Mouse (Mus musculus): ENCODE measurements around the gene Sbno2. TPM values are rescaled to one million over a fixed set of nuclear protein-coding genes. Genes with fewer than 3 reads are reported as not detected.

Sbno2 gene
- total RNA-seq, 2 experiments from 2014 or later, result 4.5 to 7.3 TPM

DNA sequence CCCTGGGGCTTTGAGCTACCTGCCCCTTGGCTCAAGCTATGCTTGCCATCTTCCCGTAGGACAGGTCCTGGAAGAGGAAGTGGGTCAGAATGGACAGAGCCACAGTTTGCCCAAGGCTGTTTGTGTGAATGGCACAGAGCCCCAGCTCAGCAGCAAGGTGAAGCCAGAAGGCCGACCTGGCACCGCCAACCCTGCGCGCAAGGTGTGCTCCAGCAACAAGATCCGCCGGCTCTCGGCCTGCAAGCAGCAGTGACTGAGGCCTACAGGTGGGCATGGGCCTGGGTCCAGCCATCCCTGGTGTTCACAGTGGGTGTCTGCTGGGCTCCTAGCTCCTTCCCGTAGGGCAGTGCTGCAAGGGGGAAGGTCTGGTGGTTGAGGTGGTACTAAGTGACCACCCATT, 24.5 kb upstream of the Sbno2 start:
- DNase-seq, result no peak
- intact Hi-C loops (cut with DNase I), result no loop called here

DNA sequence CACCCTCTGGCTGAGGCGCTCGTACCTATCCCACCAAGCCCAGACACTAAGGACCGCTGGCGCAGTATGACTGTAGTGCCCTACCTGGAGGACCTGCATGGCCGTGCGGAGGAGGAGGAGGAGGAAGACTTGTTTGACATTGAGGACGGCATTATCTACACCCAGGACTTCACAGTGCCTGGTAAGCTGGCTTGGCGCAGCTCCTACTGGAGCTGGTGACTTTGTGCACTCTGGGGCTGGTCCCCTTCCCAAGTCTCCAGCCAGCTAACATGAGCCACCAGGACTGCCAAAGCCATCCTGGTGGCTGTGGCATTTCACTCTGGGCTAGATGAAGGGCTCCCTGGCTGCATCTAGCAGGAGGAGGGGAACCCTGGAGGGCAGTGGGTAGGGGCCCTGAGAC, 22.5 kb upstream of the Sbno2 start:
- intact Hi-C loops (cut with DNase I), result no loop called here
- no peak for DNase-seq

DNA sequence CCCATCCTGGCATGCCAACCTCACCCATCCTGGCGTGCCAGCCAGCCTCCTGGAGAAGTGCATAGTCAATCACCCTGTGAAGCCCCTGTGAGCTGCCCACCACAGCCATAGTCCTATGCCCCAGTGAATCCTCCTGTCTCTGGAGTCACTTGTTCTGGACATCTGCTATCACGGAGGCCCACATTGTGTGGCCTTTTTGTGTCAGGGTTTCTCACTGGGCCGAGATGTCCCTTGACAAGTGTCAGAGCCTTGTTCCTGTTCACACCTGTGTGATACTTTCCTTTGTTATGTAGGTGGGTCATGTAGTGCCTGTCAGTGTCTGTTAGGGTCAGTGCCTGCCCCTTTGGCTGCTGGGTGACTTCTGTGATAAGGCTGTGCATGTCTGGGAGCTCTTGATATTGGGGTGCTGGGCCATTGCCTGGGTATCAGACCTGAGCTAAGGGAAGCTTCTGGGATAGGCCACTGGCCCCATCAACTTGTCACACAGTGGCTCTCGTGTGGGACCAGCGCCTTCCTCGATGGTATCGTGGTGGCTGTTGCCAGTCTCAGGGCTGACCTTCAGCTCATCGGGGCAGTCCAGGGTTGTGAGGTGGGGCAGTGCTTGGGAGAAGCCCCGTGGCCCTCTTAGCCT, 18.7 kb upstream of the Sbno2 start:
- intact Hi-C loops (cut with DNase I), result no loop called here

DNA sequence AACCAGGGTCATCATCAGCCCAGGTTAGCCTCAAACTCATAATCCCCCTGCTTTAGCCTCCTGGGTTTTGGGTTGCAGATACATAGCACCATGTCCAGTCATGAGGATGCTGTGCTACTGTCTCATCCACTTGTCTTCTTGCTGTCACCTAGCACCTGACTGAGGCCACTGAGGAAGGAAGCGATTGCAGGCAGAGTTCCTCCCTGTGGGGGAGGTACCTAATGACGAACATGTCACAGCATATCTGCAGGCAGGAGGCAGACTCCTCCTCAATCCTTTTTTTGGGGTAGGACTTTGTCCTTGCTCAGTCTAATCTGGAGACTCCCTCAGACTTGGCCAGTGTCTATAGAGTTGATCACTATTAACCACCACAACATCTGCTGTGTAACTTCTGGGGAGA, 16.3 kb upstream of the Sbno2 start:
- intact Hi-C loops (cut with DNase I), result loop anchor here (2.0 kb wide), 1 partner anchor 17 kb away; the partner anchor contains the start of gene Atp5d
- DNase-seq, result no peak

More for the DNA sequence above, 18.7 kb upstream of the Sbno2 start:
- DNase-seq, result no peak

DNA sequence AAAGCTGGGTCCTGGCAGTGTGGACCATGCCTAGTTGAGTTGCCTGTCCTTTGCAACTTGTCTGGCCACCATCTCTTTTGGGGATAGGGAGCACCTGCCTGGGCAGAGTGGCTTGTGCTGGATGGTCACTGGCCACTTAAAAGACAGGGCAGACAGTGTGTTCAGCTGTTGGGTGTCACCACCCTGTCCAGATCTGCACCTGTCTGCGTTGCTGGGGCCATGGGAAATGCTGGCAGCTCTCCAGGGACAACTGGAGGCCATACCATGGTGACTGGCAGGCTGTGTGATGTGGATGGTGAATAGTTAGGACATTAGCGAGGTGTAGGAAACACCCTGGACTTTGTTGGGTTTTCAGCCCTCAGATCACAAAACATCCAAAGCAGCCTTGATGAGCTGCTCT, 14.8 kb upstream of the Sbno2 start:
- intact Hi-C loops (cut with DNase I), result loop anchor here (2.0 kb wide), 1 partner anchor 19 kb away; the partner anchor contains the start of gene Atp5d
- peak in 1 of 2 experiments; percentile 51 for DNase-seq

DNA sequence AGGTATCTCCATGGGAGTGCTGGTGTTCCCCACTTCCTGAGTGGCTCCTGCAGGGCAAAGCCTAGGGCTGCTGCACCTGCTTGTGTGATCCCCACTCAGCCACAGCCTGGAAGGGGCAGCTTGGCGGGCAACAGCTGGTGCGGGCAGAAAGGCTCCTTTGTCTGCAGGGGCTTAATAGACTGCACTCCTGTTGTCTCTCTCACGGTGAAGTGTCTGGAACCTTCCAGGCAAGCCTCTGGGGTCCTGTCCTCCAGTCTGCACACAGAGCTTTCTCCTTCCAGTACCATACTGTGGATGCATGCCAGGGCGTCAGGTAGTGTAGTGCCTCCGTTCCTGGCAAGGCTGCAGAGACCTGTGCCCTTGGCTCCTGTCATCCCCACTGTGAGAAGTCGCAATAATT, 13.2 kb upstream of the Sbno2 start:
- DNase-seq, result no peak
- intact Hi-C loops (cut with DNase I), result no loop called here

DNA sequence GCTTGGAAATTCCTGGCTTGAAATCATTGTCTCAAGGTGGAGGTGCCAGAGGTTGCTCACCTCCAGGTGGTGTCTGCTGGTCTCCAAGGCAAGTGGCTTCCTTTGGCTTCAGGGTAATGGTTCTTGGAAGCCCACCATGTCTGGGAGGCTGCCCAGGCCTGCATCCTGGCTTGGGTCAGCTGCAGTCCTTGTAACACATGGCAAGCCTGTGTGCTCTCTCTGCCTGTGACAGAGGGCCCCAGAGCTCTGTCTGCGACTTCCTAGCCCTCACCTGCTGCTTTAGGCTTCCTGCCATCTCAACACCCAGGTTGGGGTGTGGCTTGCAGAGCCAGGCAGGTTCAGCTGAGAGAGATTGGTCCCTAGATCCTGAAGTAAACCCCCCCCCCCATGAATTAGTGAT, 12.4 kb upstream of the Sbno2 start:
- no peak for DNase-seq
- intact Hi-C loops (cut with DNase I), result no loop called here

DNA sequence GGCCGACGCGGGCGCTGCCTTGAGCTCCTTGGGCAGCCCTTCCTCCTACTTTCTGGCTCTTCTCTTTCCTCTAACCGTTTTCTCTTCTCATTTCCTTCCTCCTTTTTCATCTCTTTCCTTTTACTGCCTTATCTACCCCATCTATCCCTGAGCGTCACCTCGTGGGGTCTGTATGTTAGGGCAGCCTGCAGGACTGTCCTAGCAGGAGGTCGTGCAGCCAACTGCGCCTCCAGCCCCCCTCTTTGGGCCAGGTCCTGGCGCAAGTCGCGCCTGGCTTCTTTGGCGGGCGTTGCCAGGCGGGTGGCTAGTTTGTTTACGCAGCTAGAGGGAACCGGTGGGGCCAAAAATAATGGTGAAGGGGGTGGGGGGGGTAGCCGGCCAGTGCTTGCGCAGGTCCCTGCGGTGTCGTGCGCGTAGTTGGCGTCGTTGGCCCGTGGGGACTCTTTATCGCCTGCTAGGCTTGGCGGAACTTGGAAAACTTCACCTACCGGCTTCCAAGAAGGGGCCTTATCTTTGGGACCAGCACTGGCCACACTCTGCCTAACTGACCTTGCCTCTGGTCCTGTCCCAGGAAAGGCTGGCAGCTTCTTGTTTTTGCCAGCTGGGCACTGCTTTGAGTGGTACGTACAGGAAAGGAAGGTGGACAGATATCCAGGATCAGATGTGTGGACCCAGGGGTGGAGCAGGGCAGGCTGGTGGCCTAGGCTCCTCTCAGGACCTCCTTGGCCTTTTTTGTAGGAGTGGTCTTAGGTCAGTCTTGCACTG, 11.7 kb upstream of the Sbno2 start:
- DNase-seq, result peak; percentile 60
- intact Hi-C loops (cut with DNase I), result no loop called here

DNA sequence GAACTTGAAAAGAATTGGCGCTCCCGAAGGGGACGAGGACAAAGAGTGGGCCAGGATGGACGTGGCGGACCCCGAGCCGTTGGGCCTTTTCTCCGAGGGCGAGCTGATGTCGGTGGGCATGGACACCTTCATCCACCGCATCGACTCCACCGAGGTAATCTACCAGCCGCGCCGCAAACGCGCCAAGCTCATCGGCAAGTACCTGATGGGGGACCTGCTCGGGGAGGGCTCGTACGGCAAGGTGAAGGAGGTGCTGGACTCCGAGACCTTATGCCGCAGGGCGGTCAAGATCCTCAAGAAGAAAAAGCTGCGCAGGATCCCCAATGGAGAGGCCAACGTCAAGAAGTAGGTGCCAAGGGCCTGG, 11.2 kb upstream of the Sbno2 start:
- no peak for DNase-seq
- intact Hi-C loops (cut with DNase I), result no loop called here

DNA sequence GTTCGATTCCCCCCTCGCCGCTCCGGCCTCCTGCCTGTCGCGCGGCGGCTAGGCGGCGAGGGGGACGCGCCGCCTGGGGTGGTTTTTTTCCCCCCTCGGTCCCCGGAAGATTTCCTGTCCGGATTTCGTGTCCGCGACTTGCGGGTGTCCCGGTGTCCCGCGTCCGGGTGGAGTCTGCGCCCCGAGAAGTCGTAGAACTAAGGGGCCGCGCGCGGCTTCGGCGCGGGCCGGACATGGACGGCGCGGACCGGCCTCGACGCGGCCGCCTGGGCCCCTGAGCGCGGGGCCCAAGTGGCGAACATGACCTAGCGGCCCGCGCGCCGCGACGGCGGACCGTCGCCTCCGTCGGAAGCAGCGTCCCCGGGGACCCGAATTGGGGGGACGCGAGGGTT, 10.6 kb upstream of the Sbno2 start:
- intact Hi-C loops (cut with DNase I), result no loop called here
- DNase-seq, result no peak

DNA sequence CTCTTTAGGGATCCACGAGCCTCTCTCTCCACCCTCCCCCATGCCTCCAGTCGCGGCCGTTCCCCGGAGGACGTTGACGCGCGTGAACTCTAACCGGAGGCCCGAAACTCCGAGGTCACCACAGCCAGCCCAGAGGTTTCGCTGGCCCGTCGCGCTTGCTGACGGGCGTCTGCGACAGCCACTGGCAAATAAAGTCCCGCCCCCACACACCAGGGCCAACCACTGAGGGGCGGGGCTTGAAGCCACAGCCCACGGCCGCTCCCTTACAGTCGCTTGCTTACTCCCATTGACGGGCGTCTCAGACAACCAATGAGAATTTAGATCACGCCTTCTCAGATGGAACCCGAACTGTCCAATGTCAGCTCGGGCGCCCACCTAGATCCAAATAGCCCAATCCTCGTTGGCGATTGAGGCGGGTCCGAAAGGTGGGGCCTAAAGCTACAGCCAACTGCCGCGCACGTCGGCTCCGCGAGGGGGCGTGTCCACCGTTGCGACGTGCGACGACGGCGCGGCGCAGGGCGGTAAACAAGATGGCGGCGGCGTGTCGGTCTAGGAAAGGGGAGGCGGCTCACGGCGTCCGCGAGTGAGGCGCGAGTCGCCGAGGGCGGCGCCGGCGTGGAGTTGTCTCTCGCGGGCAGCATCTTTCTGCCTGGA, 10.0 kb upstream of the Sbno2 start, which contains the start of gene Stk11:
Stk11 (plus strand) TSS at position 514 of the 654 bp plus-strand sequence.
- peak; percentile 92 to 100 for DNase-seq

DNA sequence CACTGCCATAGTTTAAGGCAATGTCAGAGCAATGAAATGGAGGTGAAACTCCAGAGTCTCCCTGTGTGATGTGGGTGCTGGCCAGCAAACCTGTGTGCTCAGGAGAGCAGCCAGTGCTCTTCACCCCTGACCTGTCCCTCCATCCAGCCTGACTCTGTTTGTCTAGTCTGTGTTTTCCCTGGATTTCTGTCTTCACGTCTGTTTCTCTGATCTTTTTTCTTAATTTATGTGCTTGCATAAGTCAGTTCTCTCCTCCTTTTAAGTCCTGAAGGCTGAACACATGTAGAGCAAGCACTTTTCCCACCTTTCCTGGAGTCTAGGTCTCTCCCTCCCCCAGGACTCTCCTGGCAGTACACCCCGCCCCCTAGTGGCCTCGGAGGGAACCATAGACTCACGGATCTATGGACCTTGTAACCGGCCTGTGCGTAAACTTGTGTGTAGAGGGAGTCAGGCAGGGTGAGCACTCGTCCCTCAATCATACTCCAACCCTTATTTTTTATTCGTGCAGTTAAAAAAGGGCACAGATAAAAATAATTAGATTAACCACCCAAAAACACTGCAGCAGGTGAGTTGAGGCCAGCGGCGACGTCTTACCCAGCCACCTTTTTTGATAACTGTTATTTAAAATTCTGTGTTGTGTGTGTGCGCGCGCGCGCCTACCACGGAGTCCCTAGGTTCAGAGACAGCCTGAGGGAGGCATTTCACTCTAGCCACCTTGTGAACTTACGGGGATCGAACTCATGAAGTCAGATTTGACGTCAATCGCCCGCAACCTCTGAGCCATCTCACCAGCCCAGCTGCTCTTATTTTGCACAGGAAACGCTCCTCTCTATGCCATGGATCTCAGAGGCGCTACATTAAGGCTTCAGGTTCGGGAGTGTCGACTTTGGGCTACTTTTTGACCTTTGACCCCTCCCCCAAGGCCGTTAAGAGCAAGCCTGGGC, 9.2 kb upstream of the Sbno2 start:
- intact Hi-C loops (cut with DNase I), result loop anchor here (1.0 to 5.0 kb wide), 4 partner anchors 37 to 127 kb away; partner anchors contain the start of gene Cnn2
- peak; percentile 82 to 94 for DNase-seq

More for the DNA sequence above, 10.0 kb upstream of the Sbno2 start, which contains the start of gene Stk11:
- intact Hi-C loops (cut with DNase I), result no loop called here

DNA sequence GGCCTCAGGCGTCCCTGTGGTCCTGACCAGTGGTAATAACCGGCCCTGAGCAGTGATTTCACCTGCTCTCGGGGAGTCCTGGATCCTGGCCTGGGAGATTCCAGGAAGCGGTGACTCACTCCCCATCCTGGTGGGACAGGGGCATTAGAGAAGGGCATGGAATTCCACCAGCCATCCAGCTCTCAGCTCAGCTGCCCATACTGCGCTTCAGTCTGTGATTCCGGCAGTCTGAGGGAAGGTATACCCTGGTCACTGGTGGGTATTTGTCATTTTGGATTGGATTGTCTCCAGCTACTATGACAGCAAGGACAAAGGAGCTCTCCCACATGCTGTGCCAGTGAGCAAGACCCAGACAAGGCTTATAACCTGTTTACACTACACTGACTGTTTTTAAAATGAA, 2.3 kb upstream of the Sbno2 start:
- DNase-seq, result no peak
- intact Hi-C loops (cut with DNase I), result no loop called here

DNA sequence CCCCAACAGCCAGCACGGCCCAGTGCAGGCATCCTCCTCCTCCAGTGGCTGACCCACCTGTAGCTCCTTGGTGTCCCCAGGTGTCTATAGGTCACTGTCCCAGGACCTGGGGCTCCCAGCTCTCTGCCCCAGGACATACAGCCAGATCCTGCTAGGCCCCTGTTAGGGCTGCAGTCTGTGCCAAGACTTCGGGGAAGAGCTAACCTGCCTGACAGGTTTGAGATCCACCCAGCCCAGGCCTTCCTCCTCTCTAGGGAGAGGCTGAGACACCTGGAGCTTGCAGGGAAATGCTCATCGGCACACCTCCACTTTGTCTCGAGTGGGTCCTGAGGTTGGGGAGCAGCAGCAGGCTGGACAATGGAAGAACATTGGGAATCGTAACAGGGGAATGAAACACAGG, 555 bp upstream of the Sbno2 start:
- intact Hi-C loops (cut with DNase I), result no loop called here
- no peak for DNase-seq

DNA sequence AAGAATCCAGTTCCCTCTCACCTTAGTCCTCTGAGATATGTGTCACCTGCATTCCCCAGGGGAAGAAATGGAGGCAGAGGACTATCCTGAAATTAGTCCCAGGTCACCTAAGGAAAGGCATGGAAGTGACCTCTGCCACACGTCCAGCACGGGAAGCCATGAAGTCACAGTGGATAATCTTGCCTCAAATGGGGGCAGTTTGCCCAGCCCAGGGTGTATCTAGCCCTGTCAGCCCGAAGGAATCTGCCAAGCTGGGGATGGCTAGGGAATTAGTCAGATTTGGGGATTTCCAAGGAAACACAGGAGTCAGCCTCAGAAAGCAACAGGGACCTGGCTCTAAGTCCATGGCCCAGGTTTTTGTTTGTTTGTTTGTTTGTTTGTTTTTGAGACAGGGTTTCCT, 1.2 kb downstream of the Sbno2 start:
- no peak for DNase-seq
- intact Hi-C loops (cut with DNase I), result no loop called here

DNA sequence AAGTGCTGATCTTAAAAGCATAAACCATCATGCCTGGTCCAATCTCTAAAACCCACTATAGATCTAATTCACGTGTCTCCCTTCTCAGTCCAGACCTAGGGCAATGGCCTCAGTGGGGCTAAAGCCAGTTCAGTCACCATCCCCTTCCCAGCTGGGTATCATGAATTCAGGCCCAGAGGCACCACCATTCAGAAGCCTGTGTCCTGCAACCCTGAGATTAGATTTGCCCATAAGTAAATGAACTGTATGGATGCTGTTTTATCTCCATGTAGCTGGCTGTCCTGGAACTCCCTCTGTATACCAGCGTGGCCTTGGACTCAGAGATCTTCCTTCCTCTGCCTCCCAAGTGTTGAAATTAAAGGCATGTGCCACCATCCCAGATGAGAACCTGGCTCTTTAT, 2.3 kb downstream of the Sbno2 start:
- intact Hi-C loops (cut with DNase I), result no loop called here

DNA sequence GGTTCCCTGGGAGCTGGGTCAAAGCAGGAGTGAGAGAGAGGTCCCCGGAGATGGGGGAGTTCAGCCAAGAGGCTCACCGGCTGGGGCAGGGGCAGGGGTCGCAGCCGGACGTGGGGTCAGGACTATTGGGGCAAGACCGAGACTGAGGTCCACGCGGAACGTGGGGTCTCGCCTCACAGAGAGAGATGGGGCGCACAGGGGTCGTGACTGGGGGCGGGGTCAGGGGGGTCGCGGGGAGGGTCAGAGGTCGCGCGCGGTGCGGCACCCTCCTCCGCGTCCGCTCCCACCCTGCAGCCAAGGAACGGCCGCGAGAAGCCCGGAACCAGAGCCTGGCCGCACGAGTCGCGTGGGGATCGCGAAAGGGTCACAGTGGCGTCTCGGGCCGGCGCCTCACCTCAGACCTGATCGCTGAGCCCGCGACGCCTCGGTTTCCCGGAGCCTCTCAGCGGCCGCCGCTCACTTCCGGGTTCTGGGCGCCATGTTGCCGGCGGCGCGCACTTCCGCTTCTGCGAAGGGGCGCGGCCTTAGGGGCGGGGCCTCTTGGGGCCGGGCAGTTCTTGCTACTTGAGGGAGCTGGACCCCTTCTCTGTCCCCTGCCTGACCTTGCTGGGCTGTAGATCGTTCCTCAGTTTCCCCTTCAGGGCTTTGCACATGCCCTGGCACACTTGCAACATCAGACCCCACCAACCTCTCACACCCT, 3.0 kb downstream of the Sbno2 start:
- peak; percentile 81 to 84 for DNase-seq
- intact Hi-C loops (cut with DNase I), result no loop called here

More for the DNA sequence above, 2.3 kb downstream of the Sbno2 start:
- DNase-seq, result no peak

DNA sequence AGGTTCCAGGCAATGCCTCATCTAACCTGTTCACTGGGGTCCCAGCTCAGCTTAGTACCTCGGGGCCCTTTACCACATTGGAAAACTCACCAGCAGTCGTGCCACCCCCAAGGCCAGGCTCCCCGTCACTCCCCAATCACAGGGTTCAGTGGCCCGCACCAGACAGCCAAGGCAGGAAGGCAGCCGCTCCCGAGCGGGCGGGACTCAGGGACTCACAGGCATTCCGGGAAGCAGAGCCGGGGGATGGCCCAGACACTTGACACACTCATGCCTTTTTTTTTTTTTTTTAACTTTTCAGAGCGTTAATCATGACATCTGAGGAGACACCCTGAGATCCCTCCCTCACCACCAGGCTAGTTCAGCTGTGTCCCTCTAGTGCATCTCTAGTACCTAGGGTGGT, 4.4 kb downstream of the Sbno2 start:
- intact Hi-C loops (cut with DNase I), result no loop called here
- no peak for DNase-seq

DNA sequence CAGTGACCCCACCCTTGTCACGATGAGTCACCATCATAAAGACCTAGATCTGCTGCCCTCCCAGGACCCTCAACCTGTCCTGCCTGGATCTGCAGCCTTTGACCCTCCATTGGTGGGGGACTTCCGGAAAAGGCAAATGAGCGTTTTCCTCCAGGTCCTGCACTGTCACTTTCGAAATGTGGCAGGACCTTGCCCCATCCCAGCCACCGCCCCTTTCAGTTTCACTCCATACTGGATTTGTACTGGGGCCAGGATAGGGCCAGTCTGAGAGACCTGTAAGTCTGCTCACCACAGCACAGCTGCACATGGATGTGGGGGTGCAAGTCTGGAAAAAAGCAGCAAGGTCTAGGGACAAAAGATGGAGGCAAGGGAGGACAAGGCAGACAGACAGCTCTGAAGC, 6.7 kb downstream of the Sbno2 start:
- DNase-seq, result no peak
- intact Hi-C loops (cut with DNase I), result no loop called here

DNA sequence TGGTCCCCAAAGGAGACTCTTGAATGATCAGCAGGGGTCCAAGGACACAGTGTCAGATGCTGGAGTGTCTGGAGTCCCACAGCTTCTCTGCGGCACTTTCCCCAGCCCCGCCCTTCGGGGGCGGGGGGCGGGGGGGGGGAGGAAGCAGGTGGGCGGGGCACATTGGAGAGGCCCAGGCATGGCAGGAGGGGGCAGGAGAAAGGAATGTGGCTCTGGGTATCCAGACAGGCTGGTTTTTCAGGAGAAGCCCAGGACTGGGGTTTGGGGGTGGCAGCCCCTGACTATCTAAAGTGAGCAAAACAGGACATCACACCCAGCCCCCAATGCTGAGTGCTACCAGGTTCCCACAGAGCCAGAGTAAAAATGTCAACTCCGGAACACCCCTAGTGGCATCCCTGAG, 8.1 kb downstream of the Sbno2 start:
- intact Hi-C loops (cut with DNase I), result no loop called here
- DNase-seq, result no peak

Measured in gastrocnemius, postnatal 36 days (tissue).